In genomic region chr2:135646654-135647053, GRCm38 (mm10) we compare ENCODE assay signal across 24 mouse cellular contexts.
"Had no signal": no experiment of that assay in that cellular context is flagged by ENCODE, and none has a peak within 500 bp of the region (broad histone marks: within the 10 kb centered on the region; RNA-seq: fewer than 3 reads in every experiment).

No protein-coding gene starts in this region.

- H3K4me1 ChIP-seq: heart, embryonic 10.5 days; heart, embryonic 12.5 days; hindbrain, embryonic 13.5 days; hindbrain, embryonic 15.5 days; limb, embryonic 13.5 days; limb, embryonic 15.5 days; liver, embryonic 12.5 days had no signal

- DNase-seq: gastrocnemius, adult 2 months; gastrocnemius, postnatal 10 days; gastrocnemius, postnatal 25 days; heart, adult 18-20 months; heart, postnatal 10 days; heart, postnatal 36 days; kidney, adult 11 months; kidney, adult 2 months; kidney, adult 9 months; kidney, postnatal 10 days; kidney, postnatal 36 days; layer of hippocampus, adult 9-11 months; layer of hippocampus, postnatal 36 days; left cerebral cortex, postnatal 4 days had no signal

- H3K27ac ChIP-seq: gastrocnemius, adult 2 months; heart, embryonic 10.5 days; hindbrain, embryonic 13.5 days; hindbrain, embryonic 15.5 days; hindbrain, postnatal 0 days; limb, embryonic 13.5 days; limb, embryonic 15.5 days; liver, embryonic 12.5 days; liver, embryonic 14.5 days had no signal

- ATAC-seq: hindbrain, postnatal 0 days; intestine, embryonic 16.5 days; liver, embryonic 12.5 days had no signal

- H3K27me3 ChIP-seq: heart, embryonic 12.5 days; hindbrain, embryonic 13.5 days; hindbrain, embryonic 15.5 days; limb, embryonic 13.5 days; limb, embryonic 15.5 days; liver, embryonic 12.5 days had no signal

- H3K9me3 ChIP-seq: heart, embryonic 10.5 days; hindbrain, embryonic 13.5 days; hindbrain, embryonic 15.5 days; limb, embryonic 15.5 days; liver, embryonic 12.5 days had no signal

- H3K4me2 ChIP-seq: heart, embryonic 12.5 days; hindbrain, embryonic 13.5 days; hindbrain, embryonic 15.5 days; limb, embryonic 13.5 days; limb, embryonic 15.5 days; liver, embryonic 12.5 days had no signal

- H3K36me3 ChIP-seq: heart, embryonic 10.5 days; heart, embryonic 12.5 days; hindbrain, embryonic 13.5 days; hindbrain, embryonic 15.5 days; limb, embryonic 13.5 days; limb, embryonic 15.5 days; liver, embryonic 12.5 days had no signal

- H3K9ac ChIP-seq: heart, embryonic 12.5 days; hindbrain, embryonic 13.5 days; hindbrain, embryonic 15.5 days; limb, embryonic 13.5 days; limb, embryonic 15.5 days; liver, embryonic 12.5 days; liver, embryonic 14.5 days had no signal

- H3K4me3 ChIP-seq: gastrocnemius, adult 2 months; heart, embryonic 10.5 days; heart, embryonic 12.5 days; hindbrain, embryonic 13.5 days; hindbrain, embryonic 15.5 days; limb, embryonic 13.5 days; limb, embryonic 15.5 days; liver, embryonic 12.5 days had no signal
